In genomic region chr9:43535967-43536366, GRCm38 (mm10) we compare ENCODE assay signal across 12 mouse cellular contexts.
"Had no signal": no experiment of that assay in that cellular context is flagged by ENCODE, and none has a peak within 500 bp of the region (broad histone marks: within the 10 kb centered on the region; RNA-seq: fewer than 3 reads in every experiment).

No protein-coding gene starts in this region.

- H3K4me3 ChIP-seq: limb, embryonic 13.5 days; midbrain, embryonic 12.5 days; neural tube, embryonic 13.5 days had no signal

- DNase-seq: kidney, adult 11 months; kidney, adult 9 months; kidney, postnatal 36 days; lung, adult 18-20 months; retina, postnatal 1 day; thymus, postnatal 36 days had no signal

- H3K27ac ChIP-seq: hindbrain, postnatal 0 days; kidney, postnatal 0 days; limb, embryonic 13.5 days; liver, embryonic 14.5 days; midbrain, embryonic 12.5 days; neural tube, embryonic 13.5 days had no signal
